Mouse (Mus musculus) c-Kit-positive CD71-positive TER-119-positive erythroid progenitor cells, embryonic 14.5 days (primary cell): ENCODE measurements around the gene Nqo2.
"Not testable (repeated sequence)": the region's sequence is repeated elsewhere in the genome, so short reads cannot be mapped to it uniquely, and the experiment has no call there.

ENCODE experiments used
- DNase-seq: peaks from one replicate; pipeline ENCODE4 v3.0.0-alpha.2; 2013; ENCODE audit warnings: low spot score

The Nqo2 gene

DNA sequence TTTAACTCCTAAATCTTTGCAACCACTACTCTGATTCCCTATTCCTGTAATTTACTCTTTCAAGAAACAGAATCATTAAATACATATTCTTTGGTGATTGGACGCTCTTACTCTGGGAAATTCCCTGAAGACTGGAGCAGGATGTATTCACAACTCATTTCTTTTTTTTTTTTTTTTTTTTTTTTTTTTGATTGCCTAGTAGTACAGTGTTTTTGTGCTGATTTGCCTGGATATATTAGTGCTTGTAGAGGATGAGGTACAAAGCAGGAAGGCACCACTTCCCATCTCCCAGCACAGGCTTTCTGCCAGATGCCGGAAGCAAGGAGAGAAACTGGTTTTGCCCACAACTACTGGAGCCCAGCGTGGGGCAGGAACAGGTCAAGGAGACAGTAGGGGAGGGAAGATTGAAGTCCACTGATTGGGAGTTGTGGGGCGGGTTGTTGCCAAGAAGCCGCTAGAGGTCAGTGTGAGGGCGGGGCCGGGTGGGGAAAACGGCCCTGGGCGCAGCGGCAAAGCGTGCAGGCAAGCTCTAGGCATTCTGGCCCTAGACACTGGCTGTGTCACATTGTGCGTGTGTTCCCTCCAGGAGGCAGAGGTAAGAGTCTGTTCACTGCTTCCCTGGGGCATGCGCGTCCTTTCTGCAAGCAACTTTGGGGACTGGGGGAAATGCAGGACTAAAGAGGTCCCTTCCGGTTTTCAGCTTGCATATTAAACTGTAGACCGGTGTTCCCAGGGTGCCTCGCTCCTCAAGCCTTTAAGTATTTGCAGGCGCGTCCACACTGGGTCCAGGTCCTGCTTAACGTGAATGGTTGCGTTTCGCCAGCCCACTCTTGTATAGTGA lies at the start of gene Nqo2:
Gene Nqo2 (plus strand): TSS at position 482 of the 841 bp plus-strand sequence.
- peak; percentile 58 for DNase-seq

DNA sequence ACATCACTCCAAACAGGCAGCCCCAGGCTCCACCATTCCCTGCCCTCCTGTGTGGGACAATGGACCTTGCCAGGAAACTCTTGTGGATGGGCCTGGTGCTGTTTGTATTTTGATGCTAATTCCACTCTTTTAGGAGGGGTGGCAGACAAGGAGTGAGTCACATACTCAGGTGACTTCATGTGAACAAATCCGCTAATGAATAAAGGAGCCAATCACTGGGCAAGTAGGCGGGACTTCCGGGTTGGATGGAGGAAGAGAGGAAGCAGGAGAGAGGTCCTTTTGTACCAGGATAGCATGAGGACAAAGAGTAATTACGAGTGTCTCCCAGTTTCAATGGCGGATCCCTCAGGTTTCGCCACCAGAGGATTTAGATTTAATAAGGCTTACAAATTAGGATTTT lies 43.4 kb upstream of the Nqo2 start:
- DNase-seq, result no peak

- DNase-seq, result no peak
These were observed 42.8 kb upstream of the Nqo2 start for GRCm38 (mm10) chr13:33921699-33922098.

DNA sequence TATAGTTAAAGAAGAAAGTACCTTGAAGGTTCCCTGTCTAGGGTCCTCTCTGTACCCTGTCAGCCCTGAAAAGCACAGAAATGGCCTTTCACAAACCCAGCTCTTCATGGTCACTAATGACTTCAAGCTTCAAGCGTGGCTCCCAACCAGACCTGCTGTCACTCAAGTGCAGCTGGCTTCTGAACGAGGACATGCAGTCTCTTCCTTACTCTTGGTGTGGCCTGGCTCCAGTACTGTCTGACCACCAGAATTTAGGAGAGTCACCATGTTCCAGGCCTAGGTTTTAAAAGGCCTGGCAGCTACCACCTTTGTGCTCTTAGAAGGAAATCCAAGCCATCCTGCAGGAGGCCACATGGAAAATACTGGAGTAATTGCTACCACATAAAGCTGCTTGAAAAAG lies 34.2 kb upstream of the Nqo2 start:
- no peak for DNase-seq

- no peak for DNase-seq
These were observed 33.6 kb upstream of the Nqo2 start for GRCm38 (mm10) chr13:33930912-33931311.

- no peak for DNase-seq
These were observed 29.7 kb upstream of the Nqo2 start for GRCm38 (mm10) chr13:33934743-33935142.

- no peak for DNase-seq
These were observed 28.9 kb upstream of the Nqo2 start for GRCm38 (mm10) chr13:33935465-33936181.

DNA sequence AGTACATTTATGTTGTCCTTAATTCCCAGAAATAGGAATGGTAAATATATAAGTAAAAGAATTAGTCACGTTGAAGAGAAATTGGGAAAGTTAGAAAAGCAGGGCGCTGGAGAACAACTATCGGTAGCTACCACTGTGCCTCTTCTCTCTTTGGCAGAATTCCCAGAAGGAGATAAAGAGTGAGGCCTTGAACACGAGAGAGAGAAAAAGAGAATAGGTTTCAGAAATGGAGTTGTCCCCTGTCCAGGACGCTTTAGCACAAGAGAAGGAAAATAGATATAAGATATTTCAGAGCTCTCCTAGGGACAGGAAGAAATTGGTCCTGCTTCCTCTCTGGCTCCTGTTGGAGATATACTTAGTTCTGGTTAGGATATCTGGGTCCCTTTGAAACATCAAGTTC lies 27.3 kb upstream of the Nqo2 start:
- DNase-seq, result no peak

DNA sequence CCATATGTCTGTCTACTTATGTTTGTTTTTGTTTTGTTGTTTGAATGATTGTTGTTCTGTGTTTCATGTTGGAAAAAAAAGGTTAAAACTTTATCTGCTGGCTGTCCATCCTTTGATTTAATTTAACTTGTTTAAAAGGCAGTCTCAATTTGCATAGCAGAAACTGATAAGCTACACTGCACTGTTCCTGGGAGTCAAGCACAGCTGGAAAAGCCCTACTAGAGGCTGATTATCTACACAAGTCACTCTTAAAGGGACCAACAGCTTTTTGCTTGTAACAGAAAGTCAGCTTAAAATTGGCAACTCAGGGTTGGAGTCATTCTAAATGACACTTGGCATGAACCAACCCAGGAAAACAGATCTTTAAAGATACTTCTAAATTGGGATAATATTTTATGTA lies 26.9 kb upstream of the Nqo2 start:
- not testable (repeated sequence) for DNase-seq

GRCm38 (mm10) chr13:33941288-33941808 lies 23.1 kb upstream of the Nqo2 start:
- no peak for DNase-seq

DNA sequence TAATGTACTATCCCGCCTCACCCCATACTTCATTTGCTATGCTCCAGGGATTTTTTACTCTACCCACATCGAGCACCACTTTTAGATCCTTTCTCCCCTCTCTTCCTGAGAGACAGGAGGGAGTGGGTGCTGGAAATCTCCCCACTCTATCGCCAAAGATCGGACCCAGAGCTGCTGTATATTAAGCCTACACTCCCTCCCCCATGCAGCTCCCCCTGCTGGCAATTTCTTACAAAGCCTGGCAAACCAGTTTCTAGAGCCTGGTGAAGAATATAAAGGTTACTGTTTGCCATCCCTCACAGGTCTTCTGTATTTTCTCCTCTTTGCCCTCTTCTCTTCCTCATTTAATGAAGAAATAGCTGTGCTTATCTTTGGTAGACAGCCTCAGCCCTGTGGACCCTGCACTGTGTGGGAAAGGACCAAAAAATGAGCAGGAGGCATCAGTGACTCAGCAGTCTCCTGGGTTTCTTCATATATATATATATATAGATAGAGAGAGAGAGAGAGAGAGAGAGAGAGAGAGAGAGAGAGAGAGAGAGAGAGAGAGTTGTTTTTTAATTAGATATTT lies 22.2 kb upstream of the Nqo2 start:
- DNase-seq, result peak; percentile 31

DNA sequence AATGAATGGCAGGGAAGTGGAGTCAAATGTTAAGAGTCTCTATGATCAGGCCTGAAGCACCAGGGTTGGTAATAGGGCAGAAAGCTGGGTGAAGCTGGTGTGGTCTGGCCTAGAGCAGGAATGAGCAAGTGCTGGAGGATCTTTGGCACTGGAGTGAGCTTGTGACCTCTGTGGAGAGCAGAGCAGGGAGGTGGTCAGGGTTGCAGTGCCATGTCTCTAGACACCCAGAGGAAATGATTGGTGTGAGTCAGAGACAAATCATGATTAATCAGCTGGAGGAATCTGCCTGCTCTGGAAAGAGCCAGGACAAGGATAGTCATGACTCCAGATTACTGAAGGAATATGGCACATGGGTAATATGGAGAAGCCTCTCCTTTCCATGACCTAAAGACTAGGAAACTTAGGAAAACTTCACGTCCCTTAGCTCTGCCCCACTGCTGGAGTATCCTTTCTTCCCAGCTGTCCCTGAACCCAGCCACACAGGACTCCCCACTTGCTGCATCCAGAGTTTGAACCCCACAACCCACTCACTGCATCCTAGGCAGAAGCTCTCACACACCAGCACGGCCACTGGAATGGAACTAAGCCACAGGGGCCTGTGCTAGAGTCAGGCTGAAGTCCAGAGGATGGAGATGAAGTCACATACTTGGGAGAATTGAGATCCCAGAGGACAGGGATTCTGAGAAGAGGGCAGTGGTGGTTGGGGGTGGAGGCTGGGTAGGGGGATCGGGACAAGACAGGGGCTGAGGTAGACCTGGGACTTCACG lies 13.0 kb upstream of the Nqo2 start:
- no peak for DNase-seq

- no peak for DNase-seq
These were observed 12.4 kb upstream of the Nqo2 start for GRCm38 (mm10) chr13:33952075-33952449.

- DNase-seq, result no peak
These were observed 11.5 kb upstream of the Nqo2 start for GRCm38 (mm10) chr13:33952947-33953346.

GRCm38 (mm10) chr13:33956571-33957421 lies 7.7 kb upstream of the Nqo2 start:
- peak; percentile 47 for DNase-seq

DNA sequence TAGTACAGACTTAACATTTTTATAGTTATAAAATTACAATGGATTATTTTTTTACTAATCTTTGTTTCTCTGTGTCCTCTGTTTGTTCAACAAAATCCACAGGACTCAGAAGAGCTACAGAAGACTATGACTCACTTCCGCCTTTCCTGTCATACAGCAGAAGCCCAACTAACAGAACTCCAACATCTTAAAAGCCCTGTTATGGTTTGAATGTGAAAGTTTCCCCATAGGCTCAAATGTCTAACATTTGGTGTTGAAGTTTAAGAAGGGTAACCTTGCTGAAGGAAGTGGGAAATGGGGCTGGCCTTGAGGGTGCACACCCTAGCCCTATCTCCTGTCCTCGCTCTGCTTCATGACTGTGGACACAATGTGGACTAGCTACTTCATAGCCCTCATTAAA lies 4.7 kb upstream of the Nqo2 start:
- no peak for DNase-seq

DNA sequence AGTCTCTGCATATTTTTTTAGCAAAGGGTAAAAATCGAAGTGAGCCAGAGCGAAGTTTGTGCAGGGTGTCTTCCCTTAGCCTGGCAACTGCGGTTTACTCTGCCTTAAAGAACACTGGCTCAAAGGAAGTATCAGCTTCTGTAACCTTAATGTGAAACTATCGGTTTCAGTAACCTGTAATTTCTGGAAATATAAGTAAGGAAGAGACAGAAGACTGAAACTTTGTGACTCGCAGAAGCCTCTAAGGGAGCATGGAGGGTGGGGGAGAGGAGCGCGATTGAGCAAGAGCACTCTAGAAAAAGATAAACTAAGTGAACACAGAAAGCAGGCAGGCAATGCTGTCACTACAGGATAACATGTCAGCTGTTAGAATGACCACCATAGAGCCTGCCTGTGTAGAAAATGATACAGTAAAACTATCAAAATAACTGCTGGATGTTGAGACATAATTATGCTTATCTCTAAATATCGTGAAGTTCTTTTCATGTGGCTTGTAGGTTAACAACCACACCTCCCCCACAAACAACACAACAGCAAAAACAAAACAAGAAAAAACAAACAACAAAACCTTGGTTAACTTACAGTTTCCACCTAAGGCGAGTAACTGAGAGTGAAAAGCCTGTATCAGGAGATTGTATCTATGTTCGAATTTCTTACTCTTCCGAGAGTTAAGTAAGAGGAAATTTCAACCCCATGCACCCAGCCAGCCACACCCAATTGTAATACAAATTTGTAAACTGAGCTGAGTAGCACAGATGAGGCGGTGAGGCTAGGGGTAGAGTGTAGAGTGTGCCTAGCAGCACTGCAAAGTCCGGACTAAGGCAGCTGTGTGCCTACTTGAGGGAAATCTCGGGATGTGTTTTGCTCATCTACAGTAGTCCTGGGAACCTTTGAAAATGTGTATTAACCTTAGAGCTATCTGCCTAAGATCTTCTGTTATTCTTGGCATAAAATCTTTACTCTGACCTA lies 853 bp downstream of the Nqo2 start:
- DNase-seq, result peak; percentile 51

DNA sequence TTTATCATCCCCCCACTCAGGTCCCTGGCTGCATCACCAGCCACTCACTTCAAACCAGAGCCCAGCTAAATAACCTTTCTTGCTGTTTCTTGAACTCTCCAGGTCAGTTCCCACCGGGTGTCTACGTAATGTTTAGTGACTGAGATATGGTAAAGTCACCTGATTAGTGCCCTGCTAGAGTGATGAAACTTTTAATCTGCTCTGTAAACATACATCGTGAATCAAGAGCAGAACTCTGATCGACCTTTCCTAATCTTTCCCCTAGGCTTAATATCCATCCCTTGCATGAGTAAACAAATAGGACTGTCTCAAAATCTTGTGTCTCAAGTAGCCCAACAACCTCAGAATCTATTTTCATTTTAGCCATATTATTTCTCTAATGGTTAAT lies 1.5 kb downstream of the Nqo2 start:
- no peak for DNase-seq

GRCm38 (mm10) chr13:33966574-33966973 lies 2.1 kb downstream of the Nqo2 start:
- DNase-seq, result no peak

- no peak for DNase-seq
These were observed 25.1 kb downstream of the Nqo2 start for GRCm38 (mm10) chr13:33989625-33990024.
